Mouse (Mus musculus) cerebellum, postnatal 10 days (tissue): ENCODE data around the gene Gnptab.

Experiments used
- DNase-seq, 2 experiments: peaks; one replicate each; pipeline ENCODE4 v3.0.0; 2021; ENCODE audit warnings: mixed read lengths in 2 of 2

The Gnptab gene

DNA sequence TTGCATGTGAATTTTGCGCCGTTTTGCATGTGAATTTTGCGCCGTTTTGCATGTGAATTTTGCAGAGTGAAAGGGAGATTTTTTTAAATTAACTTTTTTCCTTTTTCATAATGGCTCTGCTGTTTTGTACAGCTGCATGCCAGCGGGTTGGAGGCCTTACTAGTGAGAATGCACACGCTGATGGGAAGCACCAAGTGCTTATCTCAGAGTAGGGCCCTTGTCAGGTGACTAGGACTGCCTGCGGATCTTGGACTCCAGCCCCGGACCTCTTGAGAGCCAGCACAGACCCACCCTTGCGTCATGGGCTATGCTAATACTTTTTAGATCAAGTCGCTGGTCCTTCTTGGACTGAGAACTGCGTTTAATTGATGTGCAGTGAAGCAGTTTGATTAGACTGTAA lies 1.1 kb downstream of the Gnptab start:
- peak; percentile 59 to 60 for DNase-seq

DNA sequence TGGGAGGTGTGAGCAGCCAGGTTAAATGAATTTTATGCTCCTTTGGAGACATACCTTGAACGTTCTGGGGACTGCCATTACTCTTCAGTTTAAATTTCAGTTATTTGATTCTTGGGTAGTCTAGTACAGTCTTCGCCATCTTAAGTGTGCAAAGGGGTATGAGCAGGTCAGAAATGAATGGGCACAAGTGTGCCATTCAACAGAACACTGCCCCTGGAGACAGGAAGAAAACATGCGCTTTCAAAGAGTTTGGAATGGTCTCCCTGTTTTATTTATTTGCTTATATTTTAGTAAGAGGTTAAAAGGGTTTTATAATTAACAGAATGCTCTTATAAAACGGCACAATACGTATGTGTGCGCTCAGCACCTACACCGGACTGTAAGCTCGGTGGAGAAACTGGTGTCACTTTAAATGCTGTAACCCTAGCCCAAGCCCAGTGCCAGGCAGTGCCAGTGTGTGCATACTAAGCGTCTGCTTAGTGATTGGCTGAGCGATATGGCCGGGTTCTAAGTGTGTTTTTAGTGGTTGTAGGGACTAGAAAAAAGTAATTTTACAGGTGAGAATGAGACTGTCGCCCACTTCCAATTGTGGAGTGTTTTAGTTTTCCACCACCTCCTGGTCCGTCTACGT lies 1.6 kb downstream of the Gnptab start:
- peak in 1 of 2 experiments; percentile 32 for DNase-seq

- no peak for DNase-seq
Measured at GRCm38 (mm10) chr10:88381286-88381685, 2.4 kb downstream of the Gnptab start.

DNA sequence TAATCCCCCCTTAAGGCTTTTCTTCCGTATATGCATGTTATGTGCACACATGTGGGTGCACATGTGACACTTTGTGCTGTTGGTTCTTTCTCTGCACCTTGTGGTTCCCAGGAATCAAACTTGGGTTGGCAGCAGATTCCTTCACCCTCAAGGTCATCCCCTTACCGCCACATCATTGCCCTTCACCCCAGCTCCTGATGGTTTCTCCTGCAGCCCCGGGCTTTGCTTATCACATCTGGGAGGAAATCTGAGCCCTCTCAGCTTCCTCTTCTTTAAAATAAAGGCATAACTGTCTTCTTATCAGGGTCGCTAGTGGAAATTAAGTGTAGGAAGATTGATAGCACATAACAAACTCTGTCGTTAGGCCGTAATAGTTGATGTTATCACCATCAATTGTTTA lies 3.1 kb downstream of the Gnptab start:
- DNase-seq, result no peak

DNA sequence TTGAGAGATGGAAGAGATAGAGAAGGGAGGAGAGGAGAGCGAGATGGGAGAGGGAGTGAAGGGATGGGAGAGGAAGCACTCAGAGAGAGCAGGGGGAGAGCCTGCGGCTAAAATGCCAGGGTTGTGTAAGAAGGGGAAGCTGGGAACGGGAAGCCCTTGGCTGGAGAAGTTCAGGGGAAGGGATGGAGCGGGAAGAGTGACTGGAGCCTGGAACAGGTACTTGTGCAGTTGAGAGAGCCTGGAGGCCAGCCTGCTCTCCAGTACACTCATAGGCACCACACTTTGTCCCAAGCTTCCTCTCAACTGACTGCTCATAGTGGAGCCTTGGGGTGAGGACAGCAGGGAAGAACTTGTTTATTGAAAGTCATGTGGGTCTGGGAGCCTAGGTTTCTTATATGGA lies 4.5 kb downstream of the Gnptab start:
- no peak for DNase-seq

- DNase-seq, result no peak
Measured at GRCm38 (mm10) chr10:88384081-88384480, 5.1 kb downstream of the Gnptab start.

DNA sequence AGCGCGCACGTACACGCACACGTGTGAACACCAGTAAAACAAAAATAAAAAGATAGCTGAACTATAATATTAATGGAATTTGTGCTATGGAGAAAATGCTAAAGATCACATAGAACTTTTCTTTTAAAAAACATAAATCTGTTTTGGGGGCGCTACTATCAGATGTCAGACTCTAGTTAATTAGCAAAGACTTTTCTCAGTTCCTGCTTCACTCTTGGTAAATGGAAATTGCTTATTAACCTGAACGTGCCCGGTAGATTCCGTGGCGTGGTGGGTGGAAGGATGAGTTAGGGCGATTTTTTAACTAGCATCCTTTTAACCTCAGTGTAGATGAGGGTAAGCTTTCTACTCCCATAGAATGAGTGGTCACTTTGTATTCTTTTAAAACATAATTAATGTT lies 6.4 kb downstream of the Gnptab start:
- no peak for DNase-seq

DNA sequence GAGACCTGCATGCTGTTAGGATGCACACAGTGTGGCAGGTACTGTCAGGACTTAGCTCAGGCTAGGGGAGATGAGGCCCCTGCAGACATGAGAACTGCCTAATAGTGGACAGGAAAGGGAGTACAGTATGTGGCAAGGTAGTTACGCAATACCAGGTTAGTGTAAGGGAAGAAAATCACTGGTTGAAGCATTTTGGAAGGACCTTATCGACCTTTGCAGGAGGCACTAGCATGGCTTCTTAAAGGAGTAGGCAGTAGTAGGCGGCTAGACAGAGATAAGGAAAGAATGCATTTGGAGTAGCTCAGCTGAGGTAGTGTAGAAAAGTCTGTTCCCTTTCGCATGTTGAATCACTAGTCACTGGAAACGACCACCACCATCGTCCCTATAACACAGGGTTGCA lies 6.8 kb downstream of the Gnptab start:
- DNase-seq, result no peak

- no peak for DNase-seq
Measured at GRCm38 (mm10) chr10:88386251-88386650, 7.3 kb downstream of the Gnptab start.

DNA sequence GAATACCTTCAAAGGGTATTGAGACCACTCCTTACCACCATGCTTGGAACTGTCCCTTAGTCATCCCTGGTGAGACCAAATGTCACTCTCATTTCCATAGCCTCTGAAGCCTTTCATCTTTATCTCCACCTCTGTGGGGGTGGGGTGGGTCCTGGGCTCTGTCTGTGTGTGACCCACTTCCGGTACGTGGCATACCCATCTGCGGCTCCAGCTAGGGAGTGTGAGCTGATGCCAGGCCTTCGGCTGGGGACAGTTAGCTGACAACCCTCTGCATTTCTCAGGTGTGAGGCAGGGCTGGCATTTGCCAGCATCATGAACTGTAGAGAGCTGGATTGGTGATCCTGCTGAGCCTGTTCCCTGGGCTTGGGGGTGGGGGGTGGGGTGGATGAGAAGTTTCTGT lies 10.6 kb downstream of the Gnptab start:
- peak; percentile 15 to 30 for DNase-seq

- no peak for DNase-seq
Measured at GRCm38 (mm10) chr10:88390096-88390790, 11.3 kb downstream of the Gnptab start.

GRCm38 (mm10) chr10:88391495-88391894 lies 12.6 kb downstream of the Gnptab start:
- no peak for DNase-seq

- DNase-seq, result no peak
Measured at GRCm38 (mm10) chr10:88392181-88392847, 13.4 kb downstream of the Gnptab start.

DNA sequence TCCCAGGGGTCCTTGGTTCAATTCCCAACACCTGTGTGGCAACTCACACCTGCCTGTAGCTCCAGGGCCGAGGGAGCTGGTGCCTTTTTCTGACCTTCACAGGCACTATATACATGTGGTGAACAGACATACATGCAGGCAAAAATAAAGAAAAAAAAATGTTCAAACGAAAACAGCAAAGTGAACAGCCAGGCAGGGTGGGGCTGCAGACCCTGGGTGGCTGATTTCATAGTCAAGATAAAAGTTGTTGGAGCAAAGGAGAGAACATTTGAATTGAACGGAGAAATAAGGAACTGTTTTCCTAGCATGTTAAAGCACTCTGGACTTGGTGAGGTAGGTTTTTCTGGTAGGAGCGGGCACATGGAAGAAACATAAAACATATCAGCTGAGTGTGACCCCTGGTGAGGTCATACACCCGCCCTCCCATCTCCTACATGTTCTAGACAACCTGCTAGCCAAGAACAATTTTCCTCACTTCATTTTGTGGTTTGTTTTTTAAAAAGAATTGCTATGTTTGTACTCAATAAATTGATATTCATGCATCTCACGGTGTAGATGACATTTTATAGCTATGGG lies 19.8 kb downstream of the Gnptab start:
- DNase-seq, result no peak

GRCm38 (mm10) chr10:88399271-88399670 lies 20.3 kb downstream of the Gnptab start:
- DNase-seq, result no peak

DNA sequence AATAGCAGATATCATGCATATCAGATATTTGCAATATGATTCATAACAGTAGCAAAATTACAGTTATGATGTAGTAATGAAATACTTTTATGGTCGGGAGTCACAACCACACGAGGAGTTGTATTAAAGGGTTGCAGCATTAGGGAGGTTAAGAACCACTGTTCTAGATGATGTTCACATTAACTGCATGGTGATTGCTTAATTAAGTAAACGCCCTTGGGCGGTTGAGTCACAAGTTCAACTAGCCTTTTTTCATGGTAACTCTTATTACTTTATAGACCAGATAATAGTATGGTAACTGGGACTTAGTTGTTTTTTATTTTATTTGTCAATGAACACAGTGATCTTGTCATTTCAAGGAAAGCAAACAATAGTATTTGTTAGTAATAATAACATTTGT lies 24.1 kb downstream of the Gnptab start:
- no peak for DNase-seq

- no peak for DNase-seq
Measured at GRCm38 (mm10) chr10:88404220-88404619, 25.3 kb downstream of the Gnptab start.

GRCm38 (mm10) chr10:88405812-88406211 lies 26.9 kb downstream of the Gnptab start:
- no peak for DNase-seq

GRCm38 (mm10) chr10:88407875-88408631 lies 29.1 kb downstream of the Gnptab start:
- no peak for DNase-seq

DNA sequence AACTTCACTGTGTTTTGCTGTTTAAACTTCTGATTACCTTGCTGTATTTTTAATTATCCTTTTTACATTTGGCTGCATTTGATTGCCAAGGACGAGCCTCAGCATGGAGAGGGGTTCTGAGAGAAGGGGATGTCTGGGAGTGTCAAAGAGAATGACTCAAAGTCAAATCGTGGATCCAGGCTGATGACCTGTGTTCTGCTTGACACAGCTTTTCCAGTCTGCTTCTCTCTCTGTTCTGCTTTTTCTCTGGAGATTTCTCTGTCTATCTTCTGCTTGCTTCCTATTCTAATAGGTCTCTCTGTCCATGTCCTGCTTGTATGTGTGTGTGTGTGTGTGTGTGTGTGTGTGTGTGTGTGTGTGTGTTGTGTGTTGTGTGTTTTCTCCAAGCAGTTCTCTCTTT lies 30.8 kb downstream of the Gnptab start:
- no peak for DNase-seq

DNA sequence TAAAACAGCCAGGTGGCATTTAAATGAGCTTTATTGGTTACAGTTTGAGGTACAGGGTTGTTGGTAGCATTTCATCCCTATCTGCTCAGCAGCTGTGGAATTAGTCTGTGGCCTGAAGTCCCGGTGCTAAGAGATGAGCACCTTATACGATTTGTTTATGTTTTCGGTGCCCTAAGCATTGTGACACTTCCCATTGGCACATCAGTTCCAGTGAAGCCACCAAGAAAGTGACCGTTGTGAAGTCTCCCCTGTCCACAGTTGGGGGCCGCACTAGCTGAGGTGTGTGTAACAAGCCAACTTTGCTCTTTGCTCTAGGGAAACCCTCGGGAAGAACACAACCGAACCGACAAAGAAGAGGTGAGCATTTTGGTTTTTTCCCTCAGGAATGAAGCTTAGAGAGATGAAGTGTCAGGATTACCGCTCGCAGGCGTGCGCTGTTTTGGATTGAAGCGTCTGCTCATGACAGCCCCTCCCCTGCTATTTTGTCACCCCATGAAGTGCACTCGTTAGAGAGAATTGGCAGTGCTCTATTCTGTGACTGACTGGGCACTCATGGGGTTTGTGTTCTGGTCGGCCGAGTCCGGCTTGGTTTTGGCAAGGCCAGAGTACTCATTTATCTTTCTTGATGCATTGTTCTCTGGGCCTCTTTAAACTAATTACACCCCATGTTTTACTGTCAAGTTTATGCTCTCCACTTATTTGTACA lies 33.5 kb downstream of the Gnptab start:
- DNase-seq, result peak; percentile 12 to 24

GRCm38 (mm10) chr10:88417686-88418085 lies 38.8 kb downstream of the Gnptab start:
- no peak for DNase-seq
